Mouse (Mus musculus) MEL (cell line): ENCODE measurements around the gene Klhdc2.

Source experiments
- CTCF ChIP-seq, 3 experiments: IDR thresholded peaks in 2 of 3; conservative IDR thresholded peaks in 1 of 3; 2 replicates each; pipeline ENCODE4 v1.5.1; 2011 to 2012; ENCODE audit warnings: low read length in 3 of 3, low read depth in 2 of 3, mild to moderate bottlenecking in 2 of 3, improper control_type of control experiment in 1 of 3, inconsistent platforms in 1 of 3, mixed read lengths in 1 of 3, moderate library complexity in 1 of 3; ENCODE audit not compliant: control insufficient read depth in 1 of 3, insufficient read depth in 1 of 3, poor library complexity in 1 of 3, severe bottlenecking in 1 of 3
- ETS1 ChIP-seq: IDR thresholded peaks from 2 replicates; pipeline ENCODE4 v1.6.1; 2012; ENCODE audit warnings: low read depth, mild to moderate bottlenecking, inconsistent platforms, low read length, improper control_type of control experiment, moderate library complexity
- HCFC1 ChIP-seq: IDR thresholded peaks from 2 replicates; pipeline ENCODE4 v1.6.1; 2012; ENCODE audit warnings: low read depth, mild to moderate bottlenecking, inconsistent platforms, low read length, improper control_type of control experiment, moderate library complexity
- NELFE ChIP-seq: IDR thresholded peaks from 2 replicates; pipeline ENCODE4 v1.6.1; 2011; ENCODE audit warnings: low read depth, low read length, improper control_type of control experiment
- POLR2AphosphoS2 ChIP-seq: IDR thresholded peaks from 2 replicates; pipeline ENCODE4 v1.6.1; 2011; ENCODE audit warnings: low read length, improper control_type of control experiment
- RAD21 ChIP-seq: IDR thresholded peaks from 2 replicates; pipeline ENCODE4 v1.6.1; 2011; ENCODE audit warnings: mild to moderate bottlenecking, low read depth, low read length, improper control_type of control experiment

GRCm38 (mm10) chr12:69280915-69281314, 15.6 kb upstream of the Klhdc2 start:
- TF ChIP-seq CTCF (IDR thresholded peaks at IDR 0.05 in 2 of 3, conservative IDR thresholded peaks at IDR 0.05 in 1 of 3; ENCODE audit: control insufficient read depth in 1 of 3, insufficient read depth in 1 of 3, low read depth in 2 of 3, low read length in 3 of 3, poor library complexity in 1 of 3, severe bottlenecking in 1 of 3) (no peak), NELFE (no peak), POLR2AphosphoS2 (no peak), RAD21 (no peak), ETS1 (no peak), HCFC1 (no peak)
